Comparison of ENCODE assay signal across 11 mouse cellular contexts in genomic region chr4:105198696-105199095, GRCm38 (mm10).
"Had no signal": no experiment of that assay in that cellular context is flagged by ENCODE, and none has a peak within 500 bp of the region (broad histone marks: within the 10 kb centered on the region; RNA-seq: fewer than 3 reads in every experiment).

No protein-coding gene starts in this region.

- ATAC-seq: midbrain, embryonic 16.5 days had no signal

- DNase-seq: kidney, postnatal 14 days; left cerebral cortex, postnatal 4 days; lung, adult 18-20 months; right cerebral cortex, postnatal 14 days; thymus, adult 2 months; thymus, postnatal 25 days had no signal

- H3K27me3 ChIP-seq: kidney, embryonic 15.5 days; midbrain, embryonic 12.5 days; stomach, embryonic 15.5 days had no signal

- H3K9ac ChIP-seq: kidney, embryonic 15.5 days; liver, embryonic 14.5 days; midbrain, embryonic 12.5 days; stomach, embryonic 15.5 days had no signal

- H3K4me3 ChIP-seq: kidney, embryonic 15.5 days; midbrain, embryonic 12.5 days; stomach, embryonic 15.5 days had no signal

- H3K9me3 ChIP-seq: kidney, embryonic 15.5 days; midbrain, embryonic 12.5 days; stomach, embryonic 15.5 days had no signal

- H3K4me2 ChIP-seq: kidney, embryonic 15.5 days; midbrain, embryonic 12.5 days; stomach, embryonic 15.5 days had no signal

- H3K27ac ChIP-seq: kidney, embryonic 15.5 days; liver, embryonic 14.5 days; midbrain, embryonic 12.5 days; stomach, embryonic 15.5 days had no signal
